Mouse (Mus musculus): ENCODE measurements around the gene Ssc4d.

DNA sequence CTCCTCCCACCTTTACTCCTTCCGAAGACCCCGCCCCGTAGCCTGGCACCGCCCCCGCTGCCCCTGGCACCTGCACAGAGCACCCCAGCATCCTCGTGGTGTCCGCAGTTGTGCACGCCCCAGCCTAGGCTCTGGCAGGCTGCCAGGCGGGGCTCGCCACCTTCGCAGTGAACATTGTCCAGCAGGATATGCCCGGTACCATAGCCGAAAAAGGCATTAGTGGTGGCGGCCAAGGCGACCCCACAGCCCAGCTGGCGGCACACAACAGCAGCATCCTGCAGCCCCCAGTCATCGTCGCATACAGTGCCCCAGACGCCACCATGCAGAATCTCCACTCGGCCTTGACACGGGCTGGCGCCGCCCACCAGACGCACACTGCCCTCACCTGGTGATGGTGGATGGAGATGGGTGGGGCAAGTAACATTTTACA is 8.8 kb downstream of the Ssc4d start:
- TF ChIP-seq POLR2A (IDR thresholded peaks at IDR 0.05; ENCODE audit: low read depth, low read length) (no peak), CTCF (conservative IDR thresholded peaks at IDR 0.05; ENCODE audit: insufficient read depth, insufficient read length, low read depth, low read length) (no peak; the same call in 1 of the 2 replicates)
